Mouse (Mus musculus): ENCODE measurements around the gene Fam20c.

Gene Fam20c

GRCm38 (mm10) chr5:138756311-138757085, 2.2 kb downstream of the Fam20c start:
- peak; percentile 70 for DNase-seq (ENCODE audit: inconsistent ontology term)

- DNase-seq (ENCODE audit: inconsistent ontology term): no peak
Observed at GRCm38 (mm10) chr5:138757135-138757534, 2.8 kb downstream of the Fam20c start.

- DNase-seq (ENCODE audit: inconsistent ontology term): no peak
Observed at GRCm38 (mm10) chr5:138757616-138758015, 3.3 kb downstream of the Fam20c start.

DNA sequence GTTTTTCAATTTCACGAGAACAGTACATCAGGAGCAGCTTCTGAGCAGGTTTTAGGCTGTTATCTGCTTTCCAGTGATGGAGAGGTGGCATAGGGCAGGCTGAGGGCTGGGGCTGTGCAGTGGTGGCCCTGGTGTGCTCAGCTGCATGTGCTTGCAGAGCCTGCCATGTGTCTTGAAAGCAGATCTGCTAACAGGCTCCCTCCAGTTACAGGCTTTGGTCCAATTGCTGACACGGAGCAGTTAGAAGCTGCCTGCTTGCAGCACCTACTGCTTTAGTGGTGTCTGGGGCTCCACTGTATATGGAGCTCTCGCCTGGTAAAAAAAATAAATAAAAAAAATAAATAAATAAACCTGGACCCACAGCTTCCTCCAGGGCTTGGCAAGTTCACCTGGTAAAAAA, 4.2 kb downstream of the Fam20c start:
- DNase-seq (ENCODE audit: inconsistent ontology term): no peak

- DNase-seq (ENCODE audit: inconsistent ontology term): no peak
Observed at GRCm38 (mm10) chr5:138761836-138762334, 7.6 kb downstream of the Fam20c start.

- no peak for DNase-seq (ENCODE audit: inconsistent ontology term)
Observed at GRCm38 (mm10) chr5:138762361-138762760, 8.0 kb downstream of the Fam20c start.

DNA sequence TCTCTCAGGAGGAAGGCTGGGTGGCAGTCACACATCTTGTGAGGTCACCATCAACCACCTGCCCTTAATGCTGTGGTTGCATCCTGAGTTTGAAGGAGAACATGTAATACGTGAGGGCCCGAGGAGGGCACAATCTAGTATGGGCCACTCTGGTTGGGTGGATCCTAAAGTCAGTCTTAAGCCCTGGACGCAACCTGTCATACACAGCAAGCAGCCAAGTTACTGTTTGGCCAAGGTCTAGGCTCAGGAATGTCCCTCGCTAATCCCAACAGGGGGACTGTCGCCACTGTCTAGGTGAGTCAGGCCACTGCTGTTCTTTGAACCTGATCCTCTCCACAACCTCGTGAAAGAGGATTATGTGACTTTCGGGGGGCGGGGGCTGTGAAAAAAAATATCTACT, 10.3 kb downstream of the Fam20c start:
- no peak for DNase-seq (ENCODE audit: inconsistent ontology term)

DNA sequence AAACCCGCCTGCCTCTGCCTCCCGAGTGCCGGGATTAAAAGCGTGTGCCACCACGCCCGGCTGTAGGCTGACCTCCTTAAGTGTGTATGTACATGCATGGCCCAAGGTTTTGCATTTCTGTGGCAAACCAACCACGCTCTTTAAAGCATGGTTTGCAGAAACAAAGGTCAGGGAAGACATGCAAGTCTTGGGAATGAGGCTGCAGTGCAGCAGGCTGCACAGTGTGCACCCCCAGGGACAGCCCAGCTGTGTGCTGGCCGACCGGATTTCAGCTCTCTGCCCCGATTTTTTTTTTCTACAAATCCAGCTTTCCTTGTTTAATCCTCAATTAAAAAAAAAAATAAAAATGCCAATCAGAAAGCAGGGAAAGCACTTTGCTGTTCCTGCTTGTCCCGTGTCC, 13.3 kb downstream of the Fam20c start:
- DNase-seq (ENCODE audit: inconsistent ontology term): no peak

DNA sequence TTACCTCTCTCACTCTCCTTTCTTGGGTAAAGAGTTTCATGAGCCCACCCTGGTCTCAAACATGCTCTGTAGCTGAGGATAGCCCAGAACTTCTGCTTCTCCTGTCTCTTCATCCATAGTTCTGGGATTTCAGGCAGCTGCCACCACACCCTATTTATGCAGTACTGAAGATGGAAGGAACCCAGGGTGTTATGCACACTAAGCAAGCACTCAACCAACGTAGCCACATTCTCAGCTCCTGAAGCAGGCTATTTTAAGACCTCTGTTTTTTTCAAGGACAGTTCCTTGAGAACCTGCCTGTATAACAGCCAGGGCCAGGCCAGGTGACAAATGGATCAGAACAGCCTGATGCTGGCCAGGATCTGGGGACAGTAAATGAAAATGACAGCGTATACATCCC, 14.4 kb downstream of the Fam20c start:
- DNase-seq (ENCODE audit: inconsistent ontology term): no peak

DNA sequence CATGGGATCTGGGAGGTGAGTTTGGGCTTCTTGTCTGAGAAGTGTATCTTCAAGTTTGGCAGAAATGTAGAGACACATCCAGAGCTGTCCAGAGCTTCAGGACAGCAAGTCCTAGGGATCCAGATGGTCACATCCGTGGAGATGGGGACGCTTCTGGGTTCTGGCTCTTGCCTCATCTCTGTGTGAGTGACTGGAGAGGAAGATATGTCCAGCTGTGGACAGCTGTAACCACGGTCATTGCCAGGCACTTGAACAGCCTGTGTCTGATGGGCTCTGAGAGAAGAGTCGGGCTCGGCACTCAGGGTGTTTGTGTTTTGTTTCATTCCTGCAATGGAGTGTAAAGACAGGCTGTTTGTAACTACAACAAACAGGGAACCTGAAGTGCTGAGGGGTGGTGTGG, 14.8 kb downstream of the Fam20c start:
- no peak for DNase-seq (ENCODE audit: inconsistent ontology term)

DNA sequence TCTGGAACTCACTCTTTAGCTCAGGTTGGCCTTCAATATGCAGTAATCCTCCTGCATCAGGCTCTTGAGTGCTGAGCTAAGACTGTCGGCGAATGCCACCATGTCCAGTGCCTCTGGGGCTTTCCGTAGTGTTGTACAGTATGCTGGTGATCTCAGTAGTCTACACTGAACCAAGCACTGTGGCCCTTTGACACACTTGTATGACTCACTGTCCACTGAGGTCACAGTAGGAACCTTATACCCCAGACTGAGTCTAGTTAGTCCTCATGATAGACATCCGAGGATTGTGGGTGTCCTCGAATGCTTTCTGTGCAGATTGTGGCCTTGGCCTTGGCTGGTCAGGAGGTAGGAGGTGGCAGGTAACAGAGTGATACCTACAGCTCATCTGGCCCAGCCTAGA, 20.8 kb downstream of the Fam20c start:
- DNase-seq (ENCODE audit: inconsistent ontology term): no peak

GRCm38 (mm10) chr5:138776346-138776745, 22.0 kb downstream of the Fam20c start:
- DNase-seq (ENCODE audit: inconsistent ontology term): peak; percentile 82

- peak; percentile 37 for DNase-seq (ENCODE audit: inconsistent ontology term)
Observed at GRCm38 (mm10) chr5:138778731-138779463, 24.6 kb downstream of the Fam20c start.

GRCm38 (mm10) chr5:138779655-138780054, 25.3 kb downstream of the Fam20c start:
- DNase-seq (ENCODE audit: inconsistent ontology term): no peak

- DNase-seq (ENCODE audit: inconsistent ontology term): no peak
Observed at GRCm38 (mm10) chr5:138782697-138783096, 28.4 kb downstream of the Fam20c start.

DNA sequence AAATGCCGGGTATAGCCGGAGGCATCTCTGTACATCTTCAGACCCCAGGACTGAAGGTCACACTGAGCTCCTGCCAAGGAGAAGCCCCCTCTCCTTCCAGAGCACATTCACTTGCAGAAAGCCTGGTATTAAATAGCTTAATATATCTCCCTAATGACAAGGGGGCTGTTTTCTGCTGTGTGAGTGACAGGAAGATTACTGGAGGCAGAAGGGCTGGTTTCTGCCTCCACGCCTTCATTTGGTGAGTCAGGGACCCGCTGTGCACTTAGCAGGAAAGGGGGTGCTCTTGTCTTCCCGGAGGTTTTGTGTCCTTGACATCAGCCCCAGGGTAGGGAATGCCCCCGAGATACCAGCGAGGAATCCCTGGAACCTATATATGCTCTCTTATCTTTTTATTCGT, 28.9 kb downstream of the Fam20c start:
- DNase-seq (ENCODE audit: inconsistent ontology term): no peak

DNA sequence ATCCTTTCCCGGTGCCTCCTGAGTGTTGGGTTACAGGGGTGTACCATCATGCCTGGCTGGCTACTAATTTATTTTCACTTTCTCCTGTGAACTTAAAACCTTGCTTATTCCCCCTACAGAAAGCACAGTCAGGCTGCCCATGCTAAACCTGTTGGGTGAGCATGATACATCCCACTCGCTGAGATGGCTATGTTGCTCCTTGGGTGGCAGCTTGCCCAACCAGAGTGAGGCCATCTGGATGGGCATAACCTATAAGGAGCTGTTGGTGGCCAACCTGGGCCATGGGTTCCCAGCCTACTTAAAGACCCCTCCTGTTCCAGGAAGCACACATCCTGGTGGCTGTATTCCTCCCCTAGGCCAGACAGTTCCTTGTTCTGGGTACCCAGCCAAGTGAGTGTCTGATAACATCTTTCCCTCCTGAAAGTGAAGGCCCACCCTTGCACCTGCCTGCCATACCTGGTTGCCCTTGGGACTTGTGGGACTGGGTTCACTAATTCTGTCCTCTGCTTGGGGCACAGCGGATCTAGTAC, 31.7 kb downstream of the Fam20c start:
- DNase-seq (ENCODE audit: inconsistent ontology term): no peak

DNA sequence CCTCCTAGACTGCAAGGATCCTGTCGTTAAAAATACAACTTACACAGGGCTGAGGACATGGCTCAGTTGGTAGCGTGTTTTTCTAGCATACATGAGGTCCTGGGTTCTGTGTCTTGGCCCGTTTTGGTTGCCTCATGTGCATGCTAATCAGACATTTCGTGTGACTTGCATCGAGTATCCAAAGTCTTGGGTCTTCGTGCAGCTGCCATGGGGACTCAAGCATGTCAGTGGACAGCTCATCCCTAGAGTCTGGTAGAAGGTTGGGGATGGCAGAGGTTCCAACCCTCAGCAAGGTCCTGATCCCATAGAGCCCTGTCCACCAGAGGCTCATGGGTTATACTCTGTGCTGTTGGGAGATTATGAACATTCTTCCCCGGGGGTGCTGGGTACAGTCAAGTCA, 33.3 kb downstream of the Fam20c start:
- DNase-seq (ENCODE audit: inconsistent ontology term): no peak

DNA sequence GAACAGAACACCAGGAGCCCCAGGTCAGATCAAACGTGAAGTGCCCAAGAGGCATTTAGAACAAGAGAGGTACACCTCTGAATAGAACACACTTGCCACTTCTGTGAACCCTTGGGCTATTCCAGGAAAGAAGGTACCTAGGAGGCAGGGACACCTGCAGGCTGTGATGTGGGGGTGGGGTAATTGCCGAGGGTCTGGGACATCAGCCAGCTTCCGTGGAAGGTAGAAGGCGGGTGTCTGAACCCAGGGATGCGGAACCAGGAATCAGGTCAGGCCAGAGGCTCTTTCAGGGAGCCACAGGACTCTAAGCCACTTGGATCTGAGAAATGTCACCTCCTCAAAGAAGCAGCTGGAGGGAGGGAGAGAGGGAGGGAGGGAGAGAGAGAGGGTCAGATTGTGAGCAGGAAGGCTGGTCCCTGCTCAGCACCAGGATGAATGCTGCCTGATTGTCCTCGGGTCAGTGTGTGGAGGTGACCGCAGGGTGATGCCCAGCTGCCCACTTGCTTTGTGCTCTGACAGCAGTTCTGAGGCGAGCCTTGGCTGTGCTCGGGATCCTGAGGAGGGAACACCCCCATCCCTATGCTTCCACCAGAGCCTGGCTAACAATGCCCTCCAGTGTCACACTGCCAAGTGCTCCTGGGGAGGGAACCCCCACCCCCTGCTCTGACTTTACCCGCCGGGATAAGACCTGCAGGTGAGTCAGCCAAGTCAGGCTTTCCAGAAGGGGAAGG, 34.3 kb downstream of the Fam20c start:
- DNase-seq (ENCODE audit: inconsistent ontology term): peak; percentile 69

- no peak for DNase-seq (ENCODE audit: inconsistent ontology term)
Observed at GRCm38 (mm10) chr5:138790954-138791480, 36.7 kb downstream of the Fam20c start.

GRCm38 (mm10) chr5:138801588-138802116, 47.3 kb downstream of the Fam20c start:
- DNase-seq (ENCODE audit: inconsistent ontology term): no peak

DNA sequence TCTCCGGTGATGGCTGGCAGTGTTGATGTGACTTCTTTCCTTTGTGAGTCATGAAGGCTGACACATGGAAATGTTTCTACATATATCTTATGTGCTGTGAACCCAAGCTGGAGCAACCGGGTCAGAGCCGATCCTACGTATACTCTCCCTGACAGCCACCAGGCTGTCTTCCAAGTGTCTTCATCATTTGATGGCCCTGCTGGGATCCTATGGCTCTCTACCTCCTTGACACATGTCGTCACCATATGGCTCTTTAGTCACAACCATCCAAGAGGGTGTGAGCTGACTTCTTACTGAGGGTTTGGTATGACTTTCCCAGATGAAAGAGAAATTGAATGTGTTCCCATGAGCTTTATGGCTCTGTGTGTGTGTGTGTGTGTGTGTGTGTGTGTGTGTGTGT, 50.0 kb downstream of the Fam20c start:
- no peak for DNase-seq (ENCODE audit: inconsistent ontology term)

Data from Muller cell, postnatal 12 days (primary cell).